Mouse (Mus musculus): ENCODE measurements around the gene Taok3. TPM values are rescaled to one million over a fixed set of nuclear protein-coding genes. Genes with fewer than 3 reads are reported as not detected.

Gene Taok3
- polyA plus RNA-seq, 1 experiment, result 5.1 TPM

DNA sequence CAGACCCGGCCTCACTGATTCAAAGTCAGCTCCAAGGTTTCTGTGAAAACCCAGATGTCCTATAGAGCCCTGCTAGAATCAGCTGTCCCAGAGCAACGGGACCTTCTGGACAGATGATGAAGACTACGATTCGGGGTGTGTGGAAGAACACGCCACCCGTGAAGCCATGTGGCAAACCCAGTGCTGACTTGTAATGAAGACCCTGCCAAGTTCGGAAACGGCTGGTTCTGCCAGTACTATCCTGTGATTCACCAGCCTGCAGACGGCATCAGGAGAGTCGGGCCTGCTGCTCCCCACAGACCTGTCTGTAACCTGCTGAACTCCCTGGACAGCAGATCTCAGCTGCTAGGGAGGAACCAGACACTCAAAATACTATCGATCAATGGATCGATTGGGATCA, 15.6 kb upstream of the Taok3 start:
- Histone ChIP-seq H3K9me3 (ENCODE audit: control insufficient read depth, low read length) (no peaks in the 10 kb centered on the region), H3K36me3 (ENCODE audit: control insufficient read depth) (peaks cover 100% of the 10 kb centered on the region), H3K27me3 (ENCODE audit: control insufficient read depth) (no peaks in the 10 kb centered on the region), H3K4me3 (replicated peaks) (no peak overlapping the region), H3K4me1 (ENCODE audit: control insufficient read depth) (no peaks in the 10 kb centered on the region)
- no peak for TF ChIP-seq GATA1 (IDR thresholded peaks at IDR 0.05; ENCODE audit: low read length)
- TF ChIP-seq TAL1 (IDR thresholded peaks at IDR 0.05; ENCODE audit: low read length), result no peak

DNA sequence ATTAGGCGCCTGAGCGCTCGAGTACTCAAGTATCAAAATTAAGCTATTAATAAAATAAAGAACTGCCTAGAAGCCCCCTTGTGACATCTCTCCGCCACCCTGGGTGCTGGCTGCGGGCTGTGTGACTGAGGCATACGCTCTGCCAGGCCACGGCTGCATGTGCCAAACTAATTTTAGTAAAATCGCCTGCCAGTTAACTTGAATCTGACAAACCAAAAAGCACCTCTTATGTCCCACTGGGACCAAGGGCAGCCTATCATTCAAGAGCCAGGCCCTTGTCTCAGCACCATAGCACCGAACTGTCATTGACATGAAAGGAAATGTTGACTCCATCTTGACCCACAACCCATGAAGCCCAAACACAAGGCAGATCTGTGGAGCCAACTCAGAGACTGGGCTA, 14.2 kb upstream of the Taok3 start:
- peaks cover 98% of the 10 kb centered on the region for H3K36me3 ChIP-seq (ENCODE audit: control insufficient read depth)
- H3K4me1 ChIP-seq (ENCODE audit: control insufficient read depth), result no peaks in the 10 kb centered on the region
- H3K4me3 ChIP-seq (replicated peaks), result no peak overlapping the region
- H3K9me3 ChIP-seq (ENCODE audit: control insufficient read depth, low read length), result no peaks in the 10 kb centered on the region
- H3K27me3 ChIP-seq (ENCODE audit: control insufficient read depth), result no peaks in the 10 kb centered on the region
- TF ChIP-seq TAL1 (IDR thresholded peaks at IDR 0.05; ENCODE audit: low read length) (no peak), GATA1 (IDR thresholded peaks at IDR 0.05; ENCODE audit: low read length) (no peak)

DNA sequence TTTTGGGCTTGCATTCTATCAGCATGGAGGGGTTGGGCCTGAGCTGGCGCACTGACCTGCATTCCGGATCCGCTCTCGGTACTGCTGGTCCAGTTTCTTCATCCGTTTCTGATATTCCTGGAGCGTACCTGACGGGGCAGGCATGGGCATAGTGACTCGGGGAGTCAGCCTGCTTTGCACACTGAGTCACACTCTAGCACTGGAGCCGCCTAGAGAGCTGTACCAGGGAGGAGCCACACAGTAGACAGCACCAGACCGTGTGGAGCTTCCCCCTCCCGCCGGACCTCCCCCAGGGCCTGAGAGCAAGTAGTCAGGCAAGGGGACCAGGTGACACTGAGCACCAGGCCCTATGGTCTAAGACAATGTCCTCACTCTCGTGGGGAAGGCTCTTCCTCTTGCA, 11.6 kb upstream of the Taok3 start:
- no peak for TF ChIP-seq GATA1 (IDR thresholded peaks at IDR 0.05; ENCODE audit: low read length)
- TF ChIP-seq TAL1 (IDR thresholded peaks at IDR 0.05; ENCODE audit: low read length), result no peak
- H3K9me3 ChIP-seq (ENCODE audit: control insufficient read depth, low read length), result no peaks in the 10 kb centered on the region
- no peak overlapping the region for H3K4me3 ChIP-seq (replicated peaks)
- peaks cover 7% of the 10 kb centered on the region for H3K4me1 ChIP-seq (ENCODE audit: control insufficient read depth)
- H3K36me3 ChIP-seq (ENCODE audit: control insufficient read depth), result peaks cover 98% of the 10 kb centered on the region
- no peaks in the 10 kb centered on the region for H3K27me3 ChIP-seq (ENCODE audit: control insufficient read depth)

GRCm38 (mm10) chr5:117108731-117109130, 11.2 kb upstream of the Taok3 start:
- Histone ChIP-seq H3K27me3 (ENCODE audit: control insufficient read depth) (no peaks in the 10 kb centered on the region), H3K36me3 (ENCODE audit: control insufficient read depth) (peaks cover 98% of the 10 kb centered on the region), H3K4me1 (ENCODE audit: control insufficient read depth) (peaks cover 7% of the 10 kb centered on the region), H3K4me3 (replicated peaks) (no peak overlapping the region), H3K9me3 (ENCODE audit: control insufficient read depth, low read length) (no peaks in the 10 kb centered on the region)
- no peak for TF ChIP-seq GATA1 (IDR thresholded peaks at IDR 0.05; ENCODE audit: low read length)
- TF ChIP-seq TAL1 (IDR thresholded peaks at IDR 0.05; ENCODE audit: low read length), result no peak

GRCm38 (mm10) chr5:117109522-117109921, 10.4 kb upstream of the Taok3 start:
- Histone ChIP-seq H3K9me3 (ENCODE audit: control insufficient read depth, low read length) (no peaks in the 10 kb centered on the region), H3K27me3 (ENCODE audit: control insufficient read depth) (no peaks in the 10 kb centered on the region), H3K4me1 (ENCODE audit: control insufficient read depth) (peaks cover 15% of the 10 kb centered on the region), H3K36me3 (ENCODE audit: control insufficient read depth) (peaks cover 94% of the 10 kb centered on the region), H3K4me3 (replicated peaks) (no peak overlapping the region)
- TF ChIP-seq GATA1 (IDR thresholded peaks at IDR 0.05; ENCODE audit: low read length) (no peak), TAL1 (IDR thresholded peaks at IDR 0.05; ENCODE audit: low read length) (no peak)

DNA sequence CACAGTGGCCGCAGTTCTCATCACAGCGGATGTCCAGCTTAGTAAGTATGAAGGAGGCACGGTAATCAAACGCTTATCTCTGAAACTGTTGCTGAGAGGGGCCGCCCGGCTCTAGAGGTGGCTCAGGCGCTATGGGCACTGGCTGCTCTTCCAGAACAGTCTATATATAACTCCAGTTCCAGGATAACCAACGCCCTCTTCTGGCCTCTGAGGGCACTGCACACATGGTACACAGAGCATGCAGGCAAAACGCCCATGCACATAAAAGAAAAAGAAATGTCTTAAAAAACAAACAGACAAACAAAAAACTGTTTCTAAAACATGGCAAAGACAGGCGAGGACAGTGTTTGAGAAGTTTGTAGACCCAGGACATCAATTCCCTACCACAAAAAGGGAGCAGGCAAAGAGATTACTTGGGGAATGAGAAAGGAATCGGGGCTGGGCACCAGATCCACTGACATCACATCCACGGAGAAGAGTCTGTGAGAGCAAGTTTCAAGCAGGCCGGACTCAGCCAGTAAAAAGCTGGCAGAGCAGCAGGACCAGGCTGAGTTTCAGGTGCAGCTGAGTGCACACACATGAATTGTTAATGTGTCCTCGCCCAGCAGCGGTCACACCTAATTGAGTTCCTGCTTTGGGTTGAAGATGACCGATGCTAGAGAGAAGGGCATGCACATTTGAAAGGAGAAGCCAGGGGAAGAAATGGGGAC, 8.7 kb upstream of the Taok3 start:
- Histone ChIP-seq H3K36me3 (ENCODE audit: control insufficient read depth) (peaks cover 77% of the 10 kb centered on the region), H3K4me3 (replicated peaks) (no peak overlapping the region)
- TF ChIP-seq GATA1 (IDR thresholded peaks at IDR 0.05; ENCODE audit: low read length) (no peak), TAL1 (IDR thresholded peaks at IDR 0.05; ENCODE audit: low read length) (no peak)

GRCm38 (mm10) chr5:117111774-117112112, 8.2 kb upstream of the Taok3 start:
- H3K9me3 ChIP-seq (ENCODE audit: control insufficient read depth, low read length), result no peaks in the 10 kb centered on the region
- no peak overlapping the region for H3K4me3 ChIP-seq (replicated peaks)
- no peak for TF ChIP-seq TAL1 (IDR thresholded peaks at IDR 0.05; ENCODE audit: low read length)
- H3K36me3 ChIP-seq (ENCODE audit: control insufficient read depth), result peaks cover 72% of the 10 kb centered on the region
- peaks cover 29% of the 10 kb centered on the region for H3K4me1 ChIP-seq (ENCODE audit: control insufficient read depth)
- H3K27me3 ChIP-seq (ENCODE audit: control insufficient read depth), result no peaks in the 10 kb centered on the region

More for the DNA sequence above, 8.7 kb upstream of the Taok3 start:
- Histone ChIP-seq H3K4me1 (ENCODE audit: control insufficient read depth) (peaks cover 24% of the 10 kb centered on the region), H3K27me3 (ENCODE audit: control insufficient read depth) (no peaks in the 10 kb centered on the region), H3K9me3 (ENCODE audit: control insufficient read depth, low read length) (no peaks in the 10 kb centered on the region)

GRCm38 (mm10) chr5:117113330-117113729, 6.6 kb upstream of the Taok3 start:
- H3K4me1 ChIP-seq (ENCODE audit: control insufficient read depth), result peaks cover 40% of the 10 kb centered on the region
- H3K27me3 ChIP-seq (ENCODE audit: control insufficient read depth), result no peaks in the 10 kb centered on the region
- H3K9me3 ChIP-seq (ENCODE audit: control insufficient read depth, low read length), result no peaks in the 10 kb centered on the region
- peak; percentile 33 for TF ChIP-seq GATA1 (IDR thresholded peaks at IDR 0.05; ENCODE audit: low read length)
- TF ChIP-seq TAL1 (IDR thresholded peaks at IDR 0.05; ENCODE audit: low read length), result no peak
- no peak overlapping the region for H3K4me3 ChIP-seq (replicated peaks)
- peaks cover 56% of the 10 kb centered on the region for H3K36me3 ChIP-seq (ENCODE audit: control insufficient read depth)

DNA sequence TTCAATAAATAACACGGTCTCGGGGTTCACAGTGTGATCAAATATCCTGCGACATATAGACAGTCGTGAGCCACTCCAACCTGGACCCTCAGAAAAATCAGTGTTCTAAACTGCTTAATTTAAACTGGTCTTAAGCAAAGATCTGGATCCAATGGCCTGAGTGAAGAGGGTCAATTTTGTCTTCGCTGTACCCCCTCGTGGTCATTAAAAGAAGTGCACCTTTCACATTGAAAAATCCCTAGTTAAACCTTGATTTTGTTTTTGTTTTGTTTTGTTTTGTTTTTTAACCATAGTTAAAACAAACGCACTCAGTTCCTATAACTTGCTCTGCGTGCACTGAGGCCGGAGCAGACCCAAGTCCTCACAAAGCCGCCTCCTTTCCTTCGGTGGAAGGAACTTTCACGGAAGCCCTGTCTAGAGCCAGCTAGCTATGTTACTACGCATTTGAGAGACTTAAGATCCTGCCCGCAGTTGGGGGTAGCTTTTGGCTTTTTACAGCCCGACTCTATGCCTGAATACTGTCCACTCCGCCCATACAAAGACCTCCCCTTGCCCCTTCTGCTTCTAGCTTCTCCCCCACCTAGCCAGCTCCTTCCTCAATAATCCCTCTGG, 5.2 kb upstream of the Taok3 start:
- peak overlapping the region; percentile 98 for H3K4me3 ChIP-seq (replicated peaks)
- TF ChIP-seq TAL1 (IDR thresholded peaks at IDR 0.05; ENCODE audit: low read length) (no peak), GATA1 (IDR thresholded peaks at IDR 0.05; ENCODE audit: low read length) (no peak)
- H3K27me3 ChIP-seq (ENCODE audit: control insufficient read depth), result no peaks in the 10 kb centered on the region
- no peaks in the 10 kb centered on the region for H3K9me3 ChIP-seq (ENCODE audit: control insufficient read depth, low read length)
- H3K36me3 ChIP-seq (ENCODE audit: control insufficient read depth), result peaks cover 43% of the 10 kb centered on the region
- peaks cover 52% of the 10 kb centered on the region for H3K4me1 ChIP-seq (ENCODE audit: control insufficient read depth)
